Mouse (Mus musculus) bone marrow, adult 2 months (tissue): ENCODE results near the gene Evx2.

Source experiments
- CTCF ChIP-seq: fragments of 200-500 bp; IDR thresholded peaks from 2 replicates; pipeline ENCODE4 v1.5.1; 2011; ENCODE audit warnings: low read length, control low read depth; ENCODE audit not compliant: control insufficient read depth, insufficient read depth
- POLR2A ChIP-seq: fragments of 200-500 bp; IDR thresholded peaks from 2 replicates; pipeline ENCODE4 v1.6.1; 2011; ENCODE audit warnings: low read depth, mild to moderate bottlenecking, control low read depth, low read length, borderline replicate concordance; ENCODE audit not compliant: control insufficient read depth

GRCm38 (mm10) chr2:74619676-74620246, 39.6 kb downstream of the Evx2 start:
- no peak for TF ChIP-seq CTCF
- TF ChIP-seq POLR2A = no peak
